Mouse (Mus musculus) heart, postnatal 0 days (tissue): ENCODE results near the gene Defb20. TPM values are rescaled to one million over a fixed set of nuclear protein-coding genes. Genes with fewer than 3 reads are reported as not detected.

Experiments used
- ATAC-seq: fragments of 200-750 bp; cut with Nextera tagmentation; 2 replicates; pipeline ENCODE4 v1.8.0; 2017; ENCODE audit warnings: low read depth, moderate number of reproducible peaks, moderate library complexity; ENCODE audit not compliant: insufficient read depth
- DNase-seq: peaks from one replicate; pipeline ENCODE4 v3.0.0-alpha.2; 2016; ENCODE audit warnings: low spot score
- H3K27ac ChIP-seq: fragments of 300-500 bp; sonication (generic); 2 replicates; pipeline ENCODE4 v1.5.1; 2014; ENCODE audit warnings: low read depth, mild to moderate bottlenecking
- H3K27me3 ChIP-seq: fragments of 300-500 bp; sonication (generic); 2 replicates; pipeline ENCODE4 v1.6.1; 2014; ENCODE audit warnings: low read length, mixed read lengths; ENCODE audit not compliant: control insufficient read depth, insufficient read depth
- H3K36me3 ChIP-seq: fragments of 300-500 bp; sonication (generic); replicated peaks from 2 replicates; pipeline ENCODE4 v1.6.1; 2014; ENCODE audit warnings: low read length, mixed read lengths; ENCODE audit not compliant: control insufficient read depth, insufficient read depth
- H3K4me1 ChIP-seq: fragments of 300-500 bp; sonication (generic); 2 replicates; pipeline ENCODE4 v1.6.1; 2014; ENCODE audit warnings: antibody characterized with exemption; ENCODE audit not compliant: control insufficient read depth, insufficient read depth
- H3K4me2 ChIP-seq: fragments of 300-500 bp; sonication (generic); 2 replicates; pipeline ENCODE4 v1.6.1; 2014; ENCODE audit warnings: low read depth, mild to moderate bottlenecking, low read length, moderate library complexity
- H3K4me3 ChIP-seq: fragments of 300-500 bp; sonication (generic); 2 replicates; pipeline ENCODE4 v1.5.1; 2014; ENCODE audit warnings: low read depth, low read length
- H3K9ac ChIP-seq: fragments of 300-500 bp; sonication (generic); replicated peaks from 2 replicates; pipeline ENCODE4 v1.6.1; 2014; ENCODE audit warnings: low read depth, low read length, mixed read lengths
- H3K9me3 ChIP-seq: fragments of 300-500 bp; sonication (generic); replicated peaks from 2 replicates; pipeline ENCODE4 v1.6.1; 2016; ENCODE audit warnings: low read length; ENCODE audit not compliant: control insufficient read depth
- CTCF ChIP-seq: IDR thresholded peaks from 2 replicates; pipeline ENCODE4 v1.5.1; 2016; ENCODE audit warnings: antibody characterized with exemption, control low read depth, low read depth
- EP300 ChIP-seq: IDR thresholded peaks from 2 replicates; pipeline ENCODE4 v1.6.1; 2016; ENCODE audit warnings: antibody characterized with exemption, low read depth
- WGBS: fragments of 180-500 bp; shearing (Covaris S2); extraction: QIAGEN DNeasy Blood & Tissue Kit; methylation state at CpG from one replicate; pipeline ENCODE4 v1.1.7; 2014; 5-methylcytosine and 5-hydroxymethylcytosine counted together
- polyA plus RNA-seq: library from polyadenylated mRNA; unstranded; fragments of >200 nt; fragmentation: Nextera tagmentation; extraction: Ambion mirVana; gene quantifications from 2 replicates; pipeline ENCODE4 v1.2.1, GENCODE M21; 2015
- total RNA-seq: library from RNA; depleted of rRNA; stranded (reverse); fragments of >200 nt; gene quantifications from 2 replicates; pipeline ENCODE4 v1.2.3, GENCODE M21; 2014; ENCODE audit warnings: low replicate concordance

Defb20 gene
- total and polyA plus RNA-seq, 2 experiments from 2014 or later, result not detected

GRCm38 (mm10) chr2:152472434-152472833 is 4.4 kb upstream of the Defb20 start:
- H3K36me3 ChIP-seq, result no peaks in the 10 kb centered on the region
- H3K4me2 ChIP-seq, result no peak overlapping the region
- ATAC-seq (no peak), DNase-seq (no peak)
- no peaks in the 10 kb centered on the region for H3K9me3 ChIP-seq
- TF ChIP-seq EP300 (no peak), CTCF (peak; percentile 35)
- no peak overlapping the region for H3K27ac ChIP-seq
- WGBS, result 13% methylated on average over 3 of the region's 3 CpGs
- no peaks in the 10 kb centered on the region for H3K27me3 ChIP-seq
- H3K4me3 ChIP-seq, result no peak overlapping the region
- H3K4me1 ChIP-seq, result no peaks in the 10 kb centered on the region
- H3K9ac ChIP-seq, result no peak overlapping the region

- no peaks in the 10 kb centered on the region for H3K9me3 ChIP-seq
- ATAC-seq (no peak), DNase-seq (no peak)
- 53% methylated on average over 3 of the region's 3 CpGs for WGBS
- no peak overlapping the region for H3K4me2 ChIP-seq
- no peak overlapping the region for H3K9ac ChIP-seq
- H3K4me1 ChIP-seq, result no peaks in the 10 kb centered on the region
- H3K27me3 ChIP-seq, result no peaks in the 10 kb centered on the region
- no peaks in the 10 kb centered on the region for H3K36me3 ChIP-seq
- TF ChIP-seq EP300, result no peak
- TF ChIP-seq CTCF, result no peak
- H3K4me3 ChIP-seq, result no peak overlapping the region
- H3K27ac ChIP-seq, result no peak overlapping the region
Measured at GRCm38 (mm10) chr2:152480881-152481280, 4.0 kb downstream of the Defb20 start.

- Histone ChIP-seq H3K4me2 (no peak overlapping the region), H3K27ac (no peak overlapping the region), H3K4me1 (no peaks in the 10 kb centered on the region), H3K27me3 (no peaks in the 10 kb centered on the region), H3K36me3 (no peaks in the 10 kb centered on the region), H3K9ac (no peak overlapping the region), H3K4me3 (no peak overlapping the region), H3K9me3 (no peaks in the 10 kb centered on the region)
- TF ChIP-seq EP300, result no peak
- TF ChIP-seq CTCF, result no peak
- DNase-seq (no peak), ATAC-seq (no peak)
- 81% methylated on average over 7 of the region's 7 CpGs for WGBS
Measured at GRCm38 (mm10) chr2:152481726-152482125, 4.9 kb downstream of the Defb20 start.

GRCm38 (mm10) chr2:152487024-152487423 is 10.2 kb downstream of the Defb20 start:
- Histone ChIP-seq H3K4me3 (no peak overlapping the region), H3K4me1 (no peaks in the 10 kb centered on the region), H3K27ac (no peak overlapping the region), H3K36me3 (no peaks in the 10 kb centered on the region), H3K9ac (no peak overlapping the region), H3K27me3 (no peaks in the 10 kb centered on the region), H3K4me2 (no peak overlapping the region), H3K9me3 (no peaks in the 10 kb centered on the region)
- 69% methylated on average over 2 of the region's 2 CpGs for WGBS
- no peak for DNase-seq
- TF ChIP-seq EP300 (no peak), CTCF (peak; percentile 21; the same call in 1 of the 2 replicates)
- no peak for ATAC-seq

GRCm38 (mm10) chr2:152490038-152490437 is 13.2 kb downstream of the Defb20 start, which contains the start of gene Defb22:
Gene Defb22, minus strand, starts transcription at chr2:152490138.
- Histone ChIP-seq H3K27me3 (no peaks in the 10 kb centered on the region), H3K4me3 (no peak within 1 kb of the TSS), H3K4me2 (no peak within 1 kb of the TSS), H3K9ac (no peak within 1 kb of the TSS), H3K4me1 (no peaks in the 10 kb centered on the region), H3K27ac (no peak within 1 kb of the TSS), H3K9me3 (no peaks in the 10 kb centered on the region), H3K36me3 (no peaks in the 10 kb centered on the region)
- DNase-seq (no peak), ATAC-seq (no peak)
- TF ChIP-seq EP300 (no peak), CTCF (no peak)

- no peaks in the 10 kb centered on the region for H3K36me3 ChIP-seq
- no peaks in the 10 kb centered on the region for H3K27me3 ChIP-seq
- H3K27ac ChIP-seq, result no peak overlapping the region
- no peak for TF ChIP-seq EP300
- TF ChIP-seq CTCF, result no peak
- no peaks in the 10 kb centered on the region for H3K9me3 ChIP-seq
- no peak overlapping the region for H3K4me2 ChIP-seq
- 77% methylated on average over 6 of the region's 6 CpGs for WGBS
- ATAC-seq (no peak), DNase-seq (no peak)
- no peaks in the 10 kb centered on the region for H3K4me1 ChIP-seq
- no peak overlapping the region for H3K4me3 ChIP-seq
- no peak overlapping the region for H3K9ac ChIP-seq
Measured at GRCm38 (mm10) chr2:152493151-152493550, 16.3 kb downstream of the Defb20 start.
